Mouse (Mus musculus) c-Kit-positive CD71-positive TER-119-negative erythroid progenitor cells, embryonic 14.5 days (primary cell): ENCODE measurements around the gene Dhh.
"Not testable (repeated sequence)": the region's sequence is repeated elsewhere in the genome, so short reads cannot be mapped to it uniquely, and the experiment has no call there.

Source experiments
- DNase-seq: peaks from one replicate; pipeline ENCODE4 v3.0.0-alpha.2; 2013; ENCODE audit warnings: low read depth

The Dhh gene

GRCm38 (mm10) chr15:98897928-98898800, at the start of gene Dhh:
TSS of gene Dhh (minus strand) at chr15:98898540.
- no peak for DNase-seq

- DNase-seq, result no peak
Measured at GRCm38 (mm10) chr15:98947884-98948283, 49.5 kb upstream of the Dhh start.

- DNase-seq, result no peak
Measured at GRCm38 (mm10) chr15:98943133-98943532, 44.8 kb upstream of the Dhh start.

- no peak for DNase-seq
Measured at GRCm38 (mm10) chr15:98942081-98942480, 43.7 kb upstream of the Dhh start.

- DNase-seq, result no peak
Measured at GRCm38 (mm10) chr15:98941539-98941938, 43.2 kb upstream of the Dhh start.

GRCm38 (mm10) chr15:98940816-98941215, 42.5 kb upstream of the Dhh start:
- DNase-seq, result no peak

- DNase-seq, result peak; percentile 73
Measured at GRCm38 (mm10) chr15:98934217-98934839, 36.0 kb upstream of the Dhh start, which contains the start of gene Tuba1b. TSS of gene Tuba1b (minus strand) at chr15:98934565.

- DNase-seq, result peak; percentile 97
Measured at GRCm38 (mm10) chr15:98933833-98934216, 35.5 kb upstream of the Dhh start.

- DNase-seq, result not testable (repeated sequence)
Measured at GRCm38 (mm10) chr15:98933004-98933671, 34.8 kb upstream of the Dhh start.

GRCm38 (mm10) chr15:98930998-98931397, 32.7 kb upstream of the Dhh start:
- DNase-seq, result no peak

- DNase-seq, result no peak
Measured at GRCm38 (mm10) chr15:98930017-98930734, 31.8 kb upstream of the Dhh start.

GRCm38 (mm10) chr15:98928598-98929240, 30.4 kb upstream of the Dhh start:
- DNase-seq, result no peak

- DNase-seq, result no peak
Measured at GRCm38 (mm10) chr15:98927566-98927965, 29.2 kb upstream of the Dhh start.

GRCm38 (mm10) chr15:98924682-98925081, 26.3 kb upstream of the Dhh start:
- DNase-seq, result no peak

- no peak for DNase-seq
Measured at GRCm38 (mm10) chr15:98923031-98923537, 24.7 kb upstream of the Dhh start.

- DNase-seq, result no peak
Measured at GRCm38 (mm10) chr15:98922581-98922980, 24.2 kb upstream of the Dhh start.

GRCm38 (mm10) chr15:98921510-98921909, 23.2 kb upstream of the Dhh start:
- DNase-seq, result no peak

GRCm38 (mm10) chr15:98918499-98918895, 20.2 kb upstream of the Dhh start:
- not testable (repeated sequence) for DNase-seq

GRCm38 (mm10) chr15:98917538-98918498, 19.5 kb upstream of the Dhh start, which contains the start of gene Lmbr1l:
TSS of gene Lmbr1l (minus strand) at chr15:98918231.
- DNase-seq, result peak; percentile 98

- DNase-seq, result no peak
Measured at GRCm38 (mm10) chr15:98917091-98917490, 18.8 kb upstream of the Dhh start.
